Mouse (Mus musculus): ENCODE measurements around the gene Ptov1. TPM values are rescaled to one million over a fixed set of nuclear protein-coding genes. Genes with fewer than 3 reads are reported as not detected.

Gene Ptov1
- 480 and 508 TPM in 2 replicates for polyA plus RNA-seq (2014; fragmentation: Nextera tagmentation; extraction: Ambion mirVana)

- Histone ChIP-seq H3K27ac (replicated peaks; ENCODE audit: low read depth, low read length) (peak within 1 kb of the TSS; percentile 100), H3K4me3 (replicated peaks; ENCODE audit: low read depth, low read length) (peak within 1 kb of the TSS; percentile 99), H3K9ac (replicated peaks; ENCODE audit: low read length) (peak within 1 kb of the TSS; percentile 99), H3K4me1 (ENCODE audit: control insufficient read depth, insufficient read depth, low read length) (peaks cover 28% of the 10 kb centered on the region), H3K4me2 (ENCODE audit: low read length) (peak within 1 kb of the TSS; percentile 95), H3K36me3 (ENCODE audit: control insufficient read depth, insufficient read depth, low read length) (peaks cover 18% of the 10 kb centered on the region), H3K9me3 (ENCODE audit: control insufficient read depth, low read length) (no peaks in the 10 kb centered on the region), H3K27me3 (ENCODE audit: control insufficient read depth, insufficient read depth, low read length) (no peaks in the 10 kb centered on the region)
- DNase-seq (peak; percentile 96), ATAC-seq (ENCODE audit: low FRiP score, low TSS enrichment) (peak; percentile 94)
- WGBS, result 10% methylated on average over 29 of the region's 29 CpGs
Observed at GRCm38 (mm10) chr7:44869697-44870528, at the start of gene Ptov1. Gene Ptov1 (minus strand): TSS chr7:44869788.

- no peaks in the 10 kb centered on the region for H3K9me3 ChIP-seq (ENCODE audit: control insufficient read depth, low read length)
- H3K27me3 ChIP-seq (ENCODE audit: control insufficient read depth, insufficient read depth, low read length), result no peaks in the 10 kb centered on the region
- H3K4me1 ChIP-seq (ENCODE audit: control insufficient read depth, insufficient read depth, low read length), result no peaks in the 10 kb centered on the region
- DNase-seq (no peak), ATAC-seq (ENCODE audit: low FRiP score, low TSS enrichment) (no peak)
- no peak overlapping the region for H3K9ac ChIP-seq (replicated peaks; ENCODE audit: low read length)
- peaks cover 46% of the 10 kb centered on the region for H3K36me3 ChIP-seq (ENCODE audit: control insufficient read depth, insufficient read depth, low read length)
- no peak overlapping the region for H3K4me3 ChIP-seq (replicated peaks; ENCODE audit: low read depth, low read length)
- H3K27ac ChIP-seq (replicated peaks; ENCODE audit: low read depth, low read length), result no peak overlapping the region
- 93% methylated on average over 5 of the region's 5 CpGs for WGBS
- no peak overlapping the region for H3K4me2 ChIP-seq (ENCODE audit: low read length)
Observed at GRCm38 (mm10) chr7:44919127-44919526, 49.5 kb upstream of the Ptov1 start.

GRCm38 (mm10) chr7:44918219-44918618 lies 48.6 kb upstream of the Ptov1 start:
- Histone ChIP-seq H3K27ac (replicated peaks; ENCODE audit: low read depth, low read length) (no peak overlapping the region), H3K27me3 (ENCODE audit: control insufficient read depth, insufficient read depth, low read length) (no peaks in the 10 kb centered on the region), H3K9me3 (ENCODE audit: control insufficient read depth, low read length) (no peaks in the 10 kb centered on the region), H3K9ac (replicated peaks; ENCODE audit: low read length) (no peak overlapping the region), H3K36me3 (ENCODE audit: control insufficient read depth, insufficient read depth, low read length) (peaks cover 48% of the 10 kb centered on the region), H3K4me3 (replicated peaks; ENCODE audit: low read depth, low read length) (no peak overlapping the region), H3K4me2 (ENCODE audit: low read length) (no peak overlapping the region), H3K4me1 (ENCODE audit: control insufficient read depth, insufficient read depth, low read length) (no peaks in the 10 kb centered on the region)
- no peak for ATAC-seq (ENCODE audit: low FRiP score, low TSS enrichment)
- DNase-seq, result no peak
- WGBS, result 91% methylated on average over 3 of the region's 3 CpGs

GRCm38 (mm10) chr7:44916881-44917280 lies 47.3 kb upstream of the Ptov1 start:
- Histone ChIP-seq H3K4me1 (ENCODE audit: control insufficient read depth, insufficient read depth, low read length) (no peaks in the 10 kb centered on the region), H3K4me3 (replicated peaks; ENCODE audit: low read depth, low read length) (no peak overlapping the region), H3K9me3 (ENCODE audit: control insufficient read depth, low read length) (no peaks in the 10 kb centered on the region), H3K27ac (replicated peaks; ENCODE audit: low read depth, low read length) (no peak overlapping the region), H3K4me2 (ENCODE audit: low read length) (no peak overlapping the region), H3K27me3 (ENCODE audit: control insufficient read depth, insufficient read depth, low read length) (no peaks in the 10 kb centered on the region), H3K36me3 (ENCODE audit: control insufficient read depth, insufficient read depth, low read length) (peaks cover 48% of the 10 kb centered on the region), H3K9ac (replicated peaks; ENCODE audit: low read length) (no peak overlapping the region)
- no peak for DNase-seq
- ATAC-seq (ENCODE audit: low FRiP score, low TSS enrichment), result no peak
- 96% methylated on average over 4 of the region's 4 CpGs for WGBS

- Histone ChIP-seq H3K9me3 (ENCODE audit: control insufficient read depth, low read length) (no peaks in the 10 kb centered on the region), H3K27me3 (ENCODE audit: control insufficient read depth, insufficient read depth, low read length) (no peaks in the 10 kb centered on the region), H3K4me1 (ENCODE audit: control insufficient read depth, insufficient read depth, low read length) (no peaks in the 10 kb centered on the region), H3K36me3 (ENCODE audit: control insufficient read depth, insufficient read depth, low read length) (peaks cover 51% of the 10 kb centered on the region), H3K27ac (replicated peaks; ENCODE audit: low read depth, low read length) (no peak overlapping the region), H3K9ac (replicated peaks; ENCODE audit: low read length) (no peak overlapping the region), H3K4me3 (replicated peaks; ENCODE audit: low read depth, low read length) (no peak overlapping the region), H3K4me2 (ENCODE audit: low read length) (no peak overlapping the region)
- no peak for ATAC-seq (ENCODE audit: low FRiP score, low TSS enrichment)
- no peak for DNase-seq
- 89% methylated on average over 6 of the region's 6 CpGs for WGBS
Observed at GRCm38 (mm10) chr7:44916191-44916590, 46.6 kb upstream of the Ptov1 start.

- H3K27me3 ChIP-seq (ENCODE audit: control insufficient read depth, insufficient read depth, low read length), result no peaks in the 10 kb centered on the region
- no peaks in the 10 kb centered on the region for H3K4me1 ChIP-seq (ENCODE audit: control insufficient read depth, insufficient read depth, low read length)
- H3K9me3 ChIP-seq (ENCODE audit: control insufficient read depth, low read length), result no peaks in the 10 kb centered on the region
- H3K36me3 ChIP-seq (ENCODE audit: control insufficient read depth, insufficient read depth, low read length), result peaks cover 59% of the 10 kb centered on the region
- 94% methylated on average over 9 of the region's 9 CpGs for WGBS
- H3K27ac ChIP-seq (replicated peaks; ENCODE audit: low read depth, low read length), result no peak overlapping the region
- no peak overlapping the region for H3K9ac ChIP-seq (replicated peaks; ENCODE audit: low read length)
- no peak overlapping the region for H3K4me3 ChIP-seq (replicated peaks; ENCODE audit: low read depth, low read length)
- no peak for ATAC-seq (ENCODE audit: low FRiP score, low TSS enrichment)
- DNase-seq, result no peak
- no peak overlapping the region for H3K4me2 ChIP-seq (ENCODE audit: low read length)
Observed at GRCm38 (mm10) chr7:44915314-44915713, 45.7 kb upstream of the Ptov1 start.

GRCm38 (mm10) chr7:44914396-44914795 lies 44.8 kb upstream of the Ptov1 start:
- Histone ChIP-seq H3K4me3 (replicated peaks; ENCODE audit: low read depth, low read length) (no peak overlapping the region), H3K9me3 (ENCODE audit: control insufficient read depth, low read length) (no peaks in the 10 kb centered on the region), H3K36me3 (ENCODE audit: control insufficient read depth, insufficient read depth, low read length) (peaks cover 66% of the 10 kb centered on the region), H3K27ac (replicated peaks; ENCODE audit: low read depth, low read length) (no peak overlapping the region), H3K4me2 (ENCODE audit: low read length) (no peak overlapping the region), H3K27me3 (ENCODE audit: control insufficient read depth, insufficient read depth, low read length) (no peaks in the 10 kb centered on the region), H3K9ac (replicated peaks; ENCODE audit: low read length) (no peak overlapping the region), H3K4me1 (ENCODE audit: control insufficient read depth, insufficient read depth, low read length) (no peaks in the 10 kb centered on the region)
- DNase-seq (no peak), ATAC-seq (ENCODE audit: low FRiP score, low TSS enrichment) (no peak)
- WGBS, result 90% methylated on average over 2 of the region's 2 CpGs

- Histone ChIP-seq H3K4me2 (ENCODE audit: low read length) (no peak overlapping the region), H3K36me3 (ENCODE audit: control insufficient read depth, insufficient read depth, low read length) (peaks cover 100% of the 10 kb centered on the region), H3K27me3 (ENCODE audit: control insufficient read depth, insufficient read depth, low read length) (no peaks in the 10 kb centered on the region), H3K4me1 (ENCODE audit: control insufficient read depth, insufficient read depth, low read length) (no peaks in the 10 kb centered on the region), H3K27ac (replicated peaks; ENCODE audit: low read depth, low read length) (no peak overlapping the region), H3K4me3 (replicated peaks; ENCODE audit: low read depth, low read length) (no peak overlapping the region), H3K9ac (replicated peaks; ENCODE audit: low read length) (no peak overlapping the region), H3K9me3 (ENCODE audit: control insufficient read depth, low read length) (no peaks in the 10 kb centered on the region)
- DNase-seq (no peak), ATAC-seq (ENCODE audit: low FRiP score, low TSS enrichment) (no peak)
- WGBS, result 93% methylated on average over 15 of the region's 15 CpGs
Observed at GRCm38 (mm10) chr7:44908706-44909476, 39.3 kb upstream of the Ptov1 start.
